ENCODE assay signal across 8 mouse cellular contexts in the genomic region with DNA sequence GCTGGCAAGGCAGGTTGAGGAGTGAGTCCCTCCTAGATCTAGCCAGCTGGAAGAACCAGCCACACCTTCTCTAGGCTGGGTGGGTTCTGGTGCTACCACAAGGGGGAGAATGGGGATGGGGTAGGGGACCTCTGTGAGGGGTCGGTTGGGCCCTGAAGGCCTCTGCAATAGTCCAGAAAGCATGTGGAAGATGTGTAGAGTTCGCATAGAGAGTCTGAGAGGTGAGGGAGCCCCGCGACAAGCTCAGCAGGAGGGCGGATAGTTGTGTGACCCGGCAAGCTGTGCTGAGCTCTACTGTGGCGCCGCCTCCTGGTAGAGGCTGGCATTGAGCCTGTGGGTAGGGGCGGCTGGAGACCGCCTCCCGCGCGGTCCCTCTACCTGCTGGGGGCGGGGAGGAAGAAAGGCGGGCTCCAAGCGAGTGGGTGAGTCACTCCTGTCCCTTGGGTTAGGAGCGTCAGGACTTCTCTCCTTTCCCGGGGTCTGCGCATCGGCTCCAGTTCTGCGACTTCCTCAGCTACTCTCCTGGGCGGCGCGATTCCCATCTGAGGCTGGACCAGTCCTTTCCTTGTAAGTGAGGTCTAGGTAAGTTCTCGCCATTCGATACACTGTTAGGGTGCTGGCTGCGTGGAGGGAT.
DNase-seq lines count a peak whose midpoint lies in the region; ATAC-seq and TF ChIP-seq lines count a peak whose summit lies in the region.

No protein-coding gene starts in this region.

- H3K36me3 ChIP-seq in kidney, embryonic 16.5 days (ENCODE audit: insufficient read depth, low read length), result no peaks in the 10 kb centered on the region
- H3K36me3 ChIP-seq in liver, adult 2 months (ENCODE audit: control insufficient read depth, insufficient read depth, low read length), result no peaks in the 10 kb centered on the region
- no peaks in the 10 kb centered on the region for H3K36me3 ChIP-seq in testis, adult 2 months (ENCODE audit: control insufficient read depth, insufficient read depth, low read length)

- 0 out of 2 replicates have a peak overlapping the region, but pooled peaks have one; percentile 22 for H3K9ac ChIP-seq in kidney, embryonic 16.5 days (replicated peaks; ENCODE audit: low read length)
- H3K9ac ChIP-seq in liver, adult 2 months (ENCODE audit: low read depth, low read length), result no peak overlapping the region

- H3K4me3 ChIP-seq in kidney, embryonic 16.5 days (ENCODE audit: low read length), result peak overlapping the region; percentile 46
- H3K4me3 ChIP-seq in liver, adult 2 months (ENCODE audit: insufficient read depth, low read depth, low read length), result peak overlapping the region; percentile 64
- peak overlapping the region; percentile 73 for H3K4me3 ChIP-seq in testis, adult 2 months (ENCODE audit: control insufficient read depth, low read depth, low read length)

- no peak overlapping the region for H3K27ac ChIP-seq in kidney, embryonic 16.5 days (ENCODE audit: low read length)
- no peak overlapping the region for H3K27ac ChIP-seq in liver, adult 2 months (replicated peaks; ENCODE audit: insufficient read depth, low read depth, low read length)
- 0 out of 2 replicates have a peak overlapping the region, but pooled peaks have one; percentile 8 for H3K27ac ChIP-seq in testis, adult 2 months (ENCODE audit: control insufficient read depth, insufficient read depth, low read depth, low read length)

- peak; percentile 17 for DNase-seq in gastrocnemius, postnatal 10 days
- no peak for DNase-seq in gastrocnemius, postnatal 36 days
- peak; percentile 19 to 43 for DNase-seq in cerebellum, postnatal 14 days
- DNase-seq in gastrocnemius, postnatal 4 days (ENCODE audit: low spot score in 2 of 2), result peak; percentile 13 to 17
- no peak for DNase-seq in liver, adult 2 months (ENCODE audit: extremely low read depth, low read depth, low spot score)
- peak; percentile 44 for DNase-seq in neural tube, embryonic 10.5 days (ENCODE audit: extremely low spot score, low spot score)

- TF ChIP-seq POLR2A in liver, adult 2 months (IDR thresholded peaks at IDR 0.05; ENCODE audit: extremely low read depth, insufficient read depth, low read length), result no peak
- TF ChIP-seq POLR2A in testis, adult 2 months (IDR thresholded peaks at IDR 0.05; ENCODE audit: control insufficient read depth, low read depth, low read length), result no peak

- no peaks in the 10 kb centered on the region for H3K27me3 ChIP-seq in kidney, embryonic 16.5 days (ENCODE audit: insufficient read depth, low read length)
- H3K27me3 ChIP-seq in liver, adult 2 months (ENCODE audit: control insufficient read depth, insufficient read depth, low read length), result no peaks in the 10 kb centered on the region
- H3K27me3 ChIP-seq in testis, adult 2 months (ENCODE audit: control insufficient read depth, insufficient read depth, low read length), result no peaks in the 10 kb centered on the region

- intact Hi-C loops in gastrocnemius, postnatal 36 days (cut with DNase I), result no loop called here

- no peaks in the 10 kb centered on the region for H3K79me2 ChIP-seq in liver, adult 2 months (ENCODE audit: control insufficient read depth, insufficient read depth, low read length)

- TF ChIP-seq CTCF in liver, adult 2 months (IDR thresholded peaks at IDR 0.05; ENCODE audit: low read depth, low read length), result peak; percentile 67
- peak; percentile 41; the same call in 1 of the 2 replicates for TF ChIP-seq CTCF in testis, adult 2 months (IDR thresholded peaks at IDR 0.05; ENCODE audit: control insufficient read depth, insufficient read depth, insufficient replicate concordance, low read depth, low read length)

- WGBS in kidney, embryonic 16.5 days, result 26% methylated on average over 27 of the region's 27 CpGs
- 2% methylated on average over 21 of the region's 27 CpGs for WGBS in liver, adult 2 months

- ATAC-seq in kidney, embryonic 16.5 days (ENCODE audit: low FRiP score, low TSS enrichment), result peak; percentile 93

- no peaks in the 10 kb centered on the region for H3K4me1 ChIP-seq in kidney, embryonic 16.5 days (ENCODE audit: insufficient read depth, low read length)
- no peaks in the 10 kb centered on the region for H3K4me1 ChIP-seq in liver, adult 2 months (ENCODE audit: control insufficient read depth, insufficient read depth, low read length)
- H3K4me1 ChIP-seq in testis, adult 2 months (ENCODE audit: control insufficient read depth, insufficient read depth, low read length), result 0 out of 2 replicates have a peak, but pooled peaks cover 2% of the 10 kb centered on the region

- H3K4me2 ChIP-seq in kidney, embryonic 16.5 days (replicated peaks; ENCODE audit: low read depth, low read length), result peak overlapping the region; percentile 54

- H3K9me3 ChIP-seq in kidney, embryonic 16.5 days (ENCODE audit: low read length), result no peaks in the 10 kb centered on the region

Comparison
In these comparisons a context has a peak if more than half of its experiments do, and no peak if none do; other contexts are left out.
1. DNase-seq: peak in gastrocnemius, postnatal 10 days (single experiment), cerebellum, postnatal 14 days (2 of 2), gastrocnemius, postnatal 4 days (2 of 2) and neural tube, embryonic 10.5 days (single experiment); none in gastrocnemius, postnatal 36 days (0 of 2) and liver, adult 2 months (single experiment).
2. Peak in every context shown above with its lines, with median percentiles within 50 percentile points of each other: H3K4me3 ChIP-seq.